Mouse (Mus musculus) cerebellum, adult 2 months (tissue): Measurements from ENCODE around the gene Rfx4. TPM values are rescaled to one million over a fixed set of nuclear protein-coding genes. Genes with fewer than 3 reads are reported as not detected.
A peak's percentile ranks its signal among the peaks of the same experiment; 100 is the strongest.

Experiments used
- DNase-seq, 2 experiments: peaks; one replicate each; pipeline ENCODE4 v3.0.0; 2021
- H3K27ac ChIP-seq: fragments of 200-500 bp; 2 replicates; pipeline ENCODE4 v1.5.1; 2012; ENCODE audit warnings: low read length, control low read depth, inconsistent platforms; ENCODE audit not compliant: insufficient read depth
- H3K27me3 ChIP-seq: fragments of 200-500 bp; 2 replicates; pipeline ENCODE4 v1.6.1; 2012; ENCODE audit warnings: inconsistent platforms, mild to moderate bottlenecking, low read length, moderate library complexity; ENCODE audit not compliant: control insufficient read depth, insufficient read depth
- H3K4me1 ChIP-seq: fragments of 200-500 bp; 2 replicates; pipeline ENCODE4 v1.6.1; 2011; ENCODE audit warnings: low read length; ENCODE audit not compliant: control insufficient read depth, insufficient read depth
- H3K4me3 ChIP-seq: fragments of 200-500 bp; replicated peaks from 2 replicates; pipeline ENCODE3; 2011; ENCODE audit warnings: mild to moderate bottlenecking, low read depth, low read length, control low read depth; ENCODE audit not compliant: insufficient read depth
- CTCF ChIP-seq: fragments of 200-500 bp; IDR thresholded peaks from 2 replicates; pipeline ENCODE4 v1.5.1; 2011; ENCODE audit warnings: low read depth, mild to moderate bottlenecking, control low read depth, low read length, moderate library complexity, borderline replicate concordance; ENCODE audit not compliant: insufficient read depth
- POLR2A ChIP-seq: fragments of 200-500 bp; IDR thresholded peaks from 2 replicates; pipeline ENCODE4 v1.6.1; 2011; ENCODE audit warnings: low read length, control low read depth, borderline replicate concordance; ENCODE audit not compliant: insufficient read depth
- WGBS: fragments of 180-500 bp; shearing (Covaris S2); methylation state at CpG from one replicate; pipeline ENCODE4 v1.1.7; 2018; 5-methylcytosine and 5-hydroxymethylcytosine counted together
- polyA plus RNA-seq: library from polyadenylated mRNA; depleted of rRNA; stranded (reverse); fragments of >200 nt; gene quantifications from 2 replicates; pipeline ENCODE4 v1.2.3, GENCODE M21; 2012

The Rfx4 gene
- polyA plus RNA-seq, 1 experiment: 16.9 TPM

DNA sequence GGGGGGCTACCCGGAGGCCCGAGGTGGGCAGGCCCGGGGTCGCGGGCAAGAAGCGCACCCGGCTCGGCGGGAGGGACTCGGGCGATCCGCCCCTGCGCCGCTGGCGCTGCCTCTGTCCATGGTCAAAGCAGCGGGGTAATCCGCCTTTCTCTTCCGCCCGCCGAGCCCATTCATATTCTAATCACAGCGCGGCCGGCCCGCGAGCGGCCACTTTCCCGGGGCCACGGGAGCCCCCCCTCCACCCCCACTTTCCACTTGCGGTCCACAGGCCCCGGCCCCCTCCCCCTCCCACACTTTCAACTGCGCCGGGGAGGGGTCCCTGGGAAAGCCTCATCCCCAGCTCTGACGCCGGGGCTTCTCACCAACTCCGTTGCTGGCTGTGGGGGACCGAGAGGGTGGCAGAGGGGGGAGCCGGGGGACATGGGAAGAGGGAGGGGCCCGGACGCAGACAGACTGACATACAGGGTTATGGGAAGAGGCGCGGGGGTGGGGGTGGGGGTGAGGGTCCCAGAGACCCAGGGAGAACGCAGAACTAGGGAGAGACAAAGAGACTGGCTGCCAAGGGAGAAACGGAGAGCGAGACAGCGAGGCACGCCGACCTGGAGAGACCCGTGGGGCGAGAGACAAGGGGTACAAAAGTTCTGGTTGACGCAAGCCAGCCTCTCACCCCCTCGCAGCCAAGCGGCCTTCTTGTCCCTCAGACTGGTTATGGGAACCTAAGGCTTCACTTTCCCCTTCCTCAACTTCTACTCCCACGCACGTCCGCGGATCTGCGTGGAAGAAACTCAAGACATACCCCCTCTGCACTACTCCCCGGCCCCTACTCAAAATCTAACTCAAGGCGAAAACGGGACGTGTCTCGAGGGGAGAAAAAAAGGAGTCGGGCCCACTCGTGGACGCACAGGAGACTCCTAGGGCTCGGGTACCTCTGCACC, 744 bp upstream of the Rfx4 start:
- Histone ChIP-seq H3K4me3 (peak overlapping the region; percentile 34), H3K27me3 (peaks cover 6% of the 10 kb centered on the region; the same call in 1 of the 2 replicates), H3K27ac (no peak overlapping the region), H3K4me1 (peaks cover 4% of the 10 kb centered on the region; the same call in 1 of the 2 replicates)
- TF ChIP-seq CTCF (no peak), POLR2A (no peak)
- 4% methylated on average over 66 of the region's 66 CpGs for WGBS
- DNase-seq: peak in 1 of 2 experiments; percentile 23

DNA sequence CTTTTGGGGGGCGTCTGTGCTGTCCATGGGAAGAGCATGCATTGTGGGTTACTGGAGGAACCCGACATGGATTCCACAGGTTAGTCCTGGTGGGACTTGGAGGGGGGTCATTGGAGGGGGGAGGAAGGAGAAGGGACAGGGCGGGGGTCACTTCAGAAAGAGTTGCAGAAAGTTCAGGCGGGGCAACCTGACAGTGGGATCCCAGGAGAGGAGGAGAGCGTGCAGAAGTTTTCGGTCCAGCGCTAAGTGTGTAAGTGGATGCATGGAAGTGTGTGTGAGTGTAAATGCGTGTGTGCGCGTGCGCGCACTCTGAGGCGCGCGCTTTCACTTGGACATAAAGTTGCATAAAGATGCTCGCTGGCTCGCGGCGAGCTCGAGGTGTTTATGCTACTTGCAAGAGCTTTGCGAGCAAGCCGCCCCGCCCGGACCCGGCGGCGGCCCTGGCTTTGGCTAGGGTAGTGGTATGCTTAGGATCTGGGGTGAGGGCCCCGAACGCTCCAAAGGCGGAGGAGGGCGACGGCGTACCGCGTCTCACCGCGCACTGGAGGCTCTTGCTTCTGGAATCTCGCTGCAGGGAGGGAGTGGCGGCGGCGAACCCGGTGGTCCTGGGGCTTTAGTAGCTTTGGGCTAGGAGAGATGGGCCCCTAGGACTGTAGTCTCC, 703 bp downstream of the Rfx4 start:
- Histone ChIP-seq H3K4me1 (peaks cover 4% of the 10 kb centered on the region; the same call in 1 of the 2 replicates), H3K4me3 (peak overlapping the region; percentile 27), H3K27ac (no peak overlapping the region), H3K27me3 (peaks cover 9% of the 10 kb centered on the region; the same call in 1 of the 2 replicates)
- 5% methylated on average over 42 of the region's 42 CpGs for WGBS
- no peak for TF ChIP-seq CTCF
- no peak for TF ChIP-seq POLR2A
- DNase-seq: no peak

DNA sequence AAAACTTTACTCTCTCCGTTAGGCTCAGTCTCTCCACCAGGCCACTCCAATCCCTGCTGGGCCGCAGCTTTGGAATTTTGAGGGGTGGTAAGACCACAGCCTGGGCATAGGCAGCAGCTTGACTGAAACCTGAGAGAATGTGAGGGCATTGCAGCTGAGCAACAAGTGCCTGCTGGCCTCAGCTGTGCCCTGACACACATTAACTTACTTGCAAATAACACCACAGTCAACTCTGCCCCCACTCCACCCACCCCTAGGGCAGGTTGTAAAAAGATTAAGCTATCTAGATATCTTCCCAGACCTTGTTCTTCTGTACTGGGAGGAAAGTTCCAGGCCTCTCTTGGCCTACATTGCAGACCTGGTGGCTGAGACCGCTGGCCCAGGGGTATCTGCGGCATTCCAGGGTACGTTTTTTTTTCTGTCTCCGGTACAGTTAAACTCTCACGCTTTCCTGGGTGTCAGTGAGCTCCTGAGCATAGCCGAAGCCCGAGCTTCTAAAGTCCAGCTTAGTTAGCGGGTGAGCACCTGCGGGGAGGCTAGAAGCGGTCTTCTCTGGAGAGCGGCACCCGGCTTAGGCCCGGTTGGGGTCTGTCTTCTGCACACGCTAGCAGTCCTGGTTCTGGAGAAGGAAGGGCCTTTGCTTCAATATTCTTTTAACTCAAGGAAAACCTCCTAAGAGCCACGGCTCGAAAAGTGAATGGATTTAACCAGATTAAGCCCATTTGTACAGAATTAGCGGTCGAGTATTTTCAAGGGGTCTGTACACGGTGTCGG, 1.8 kb downstream of the Rfx4 start:
- 66% methylated on average over 22 of the region's 22 CpGs for WGBS
- TF ChIP-seq POLR2A: no peak
- no peak for TF ChIP-seq CTCF
- H3K4me1 ChIP-seq: peaks cover 4% of the 10 kb centered on the region; the same call in 1 of the 2 replicates
- H3K27me3 ChIP-seq: peaks cover 9% of the 10 kb centered on the region; the same call in 1 of the 2 replicates
- no peak overlapping the region for H3K27ac ChIP-seq
- no peak overlapping the region for H3K4me3 ChIP-seq
- DNase-seq: no peak

DNA sequence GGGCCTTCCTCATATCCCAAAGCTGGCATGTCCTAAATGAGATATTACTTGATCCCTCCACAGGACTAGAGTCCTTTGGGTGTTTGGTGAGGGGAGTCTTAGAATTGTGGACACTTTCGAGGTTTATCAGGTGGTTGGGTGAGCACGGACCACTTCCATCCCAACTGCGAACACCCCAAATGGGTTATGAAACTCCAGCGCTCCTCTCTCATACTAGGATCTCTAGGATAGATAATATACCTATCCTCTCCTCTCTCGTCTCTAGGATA, 2.3 kb downstream of the Rfx4 start:
- peaks cover 4% of the 10 kb centered on the region; the same call in 1 of the 2 replicates for H3K4me1 ChIP-seq
- no peak for TF ChIP-seq CTCF
- no peak for TF ChIP-seq POLR2A
- no peak overlapping the region for H3K4me3 ChIP-seq
- no peak for DNase-seq
- 70% methylated on average over 5 of the region's 5 CpGs for WGBS
- H3K27ac ChIP-seq: no peak overlapping the region
- peaks cover 9% of the 10 kb centered on the region; the same call in 1 of the 2 replicates for H3K27me3 ChIP-seq

DNA sequence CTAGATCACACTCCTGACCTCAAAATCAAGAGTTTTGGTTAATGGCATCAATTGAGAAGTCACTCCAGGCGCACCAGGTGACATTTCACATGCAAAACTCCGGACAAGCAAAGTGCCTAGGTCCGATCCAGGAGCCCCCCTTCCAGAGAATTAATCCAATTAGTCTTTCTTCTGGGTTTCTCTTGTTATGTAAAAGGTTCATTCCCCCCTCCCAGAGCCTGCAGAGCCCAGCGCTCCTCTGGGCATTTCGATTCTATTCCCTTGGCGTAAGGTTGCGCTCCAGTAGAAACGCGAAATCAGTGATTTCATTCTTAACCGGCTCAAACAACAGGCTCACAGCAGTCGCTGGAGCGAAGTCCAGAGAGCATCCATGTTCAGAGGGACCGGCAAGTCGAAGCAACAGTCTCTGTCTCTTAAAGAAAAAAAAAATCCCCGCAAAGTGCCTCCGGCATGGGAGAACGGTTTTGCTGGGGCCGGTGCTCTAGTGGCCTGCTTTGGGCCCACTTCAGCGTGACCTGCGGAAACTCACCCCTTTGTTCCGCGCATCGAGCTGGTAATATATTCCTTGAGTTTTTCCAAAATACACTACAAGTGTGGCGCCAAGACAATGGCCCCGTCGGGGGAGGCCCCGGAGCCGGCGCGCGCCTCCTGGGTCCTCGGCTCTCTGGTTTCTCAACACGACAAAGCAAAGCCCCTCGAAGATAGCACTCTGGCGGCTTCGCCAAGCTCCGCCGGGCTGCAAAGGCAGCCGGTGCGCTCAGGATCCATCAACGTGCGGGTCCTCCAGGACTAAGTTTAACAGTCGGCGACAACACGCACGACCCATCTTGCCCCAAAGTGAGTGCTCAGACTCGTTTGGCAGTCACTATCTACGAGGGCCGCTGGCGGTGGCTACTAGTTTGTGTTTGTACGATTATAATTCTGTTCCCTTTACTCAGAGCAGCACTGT, 2.9 kb downstream of the Rfx4 start:
- WGBS: 35% methylated on average over 51 of the region's 51 CpGs
- TF ChIP-seq CTCF: no peak
- no peak for TF ChIP-seq POLR2A
- Histone ChIP-seq H3K27me3 (peaks cover 9% of the 10 kb centered on the region; the same call in 1 of the 2 replicates), H3K4me3 (no peak overlapping the region), H3K27ac (no peak overlapping the region), H3K4me1 (peaks cover 4% of the 10 kb centered on the region; the same call in 1 of the 2 replicates)
- no peak for DNase-seq

DNA sequence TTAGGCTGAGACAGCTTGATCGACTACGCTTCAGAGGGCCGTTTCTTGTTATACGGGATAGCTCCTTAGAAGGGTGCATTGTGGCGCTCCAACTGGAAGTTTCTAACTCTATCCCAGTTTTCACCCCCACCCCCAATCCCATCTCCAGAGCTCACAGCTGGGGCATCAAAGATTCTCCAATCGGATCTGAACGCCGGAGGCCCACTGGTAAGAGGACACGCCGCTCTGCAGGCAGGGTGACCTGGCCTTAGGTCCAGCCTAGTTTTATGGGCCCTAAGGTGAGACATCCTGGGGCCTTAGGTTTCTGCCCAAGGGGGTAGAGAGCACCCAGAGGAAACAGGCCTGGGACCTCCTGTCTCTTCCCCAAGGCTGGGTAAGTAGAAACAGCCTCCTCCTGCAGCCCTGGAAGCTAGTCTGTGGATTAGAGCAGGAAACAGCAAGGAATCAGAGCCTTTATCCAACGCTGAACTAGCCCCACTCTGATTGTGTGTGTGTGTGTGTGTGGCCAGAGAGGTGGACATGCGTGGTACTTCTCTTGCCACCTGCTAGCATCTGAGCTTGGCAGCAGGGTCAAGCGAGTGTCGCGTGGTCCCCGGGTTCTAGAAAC, 3.8 kb downstream of the Rfx4 start:
- Histone ChIP-seq H3K4me3 (no peak overlapping the region), H3K27me3 (peaks cover 9% of the 10 kb centered on the region; the same call in 1 of the 2 replicates), H3K27ac (no peak overlapping the region), H3K4me1 (peaks cover 4% of the 10 kb centered on the region; the same call in 1 of the 2 replicates)
- no peak for TF ChIP-seq POLR2A
- TF ChIP-seq CTCF: no peak
- 45% methylated on average over 16 of the region's 16 CpGs for WGBS
- DNase-seq: no peak
